Mouse (Mus musculus): ENCODE results near the gene Gm21028. TPM values are rescaled to one million over a fixed set of nuclear protein-coding genes. Genes with fewer than 3 reads are reported as not detected.
"Not testable (repeated sequence)": the region's sequence is repeated elsewhere in the genome, so short reads cannot be mapped to it uniquely, and the experiment has no call there.

The Gm21028 gene
- not detected in 2 replicates for total RNA-seq (2014; rRNA removed; ENCODE audit: low replicate concordance)
- not detected in 2 replicates for polyA plus RNA-seq (2015; fragmentation: Nextera tagmentation; extraction: Ambion mirVana)

GRCm38 (mm10) chr7:42578488-42578887 is at the start of gene Gm21028:
Gm21028 (minus strand) TSS chr7:42578588.
- no peaks in the 10 kb centered on the region for H3K36me3 ChIP-seq (replicated peaks; ENCODE audit: control insufficient read depth, insufficient read depth, low read length)
- H3K27me3 ChIP-seq (ENCODE audit: control insufficient read depth, insufficient read depth, low read length): no peaks in the 10 kb centered on the region
- H3K9me3 ChIP-seq (replicated peaks; ENCODE audit: control insufficient read depth, low read length): peaks cover 55% of the 10 kb centered on the region
- DNase-seq (ENCODE audit: low spot score) (no peak), ATAC-seq (ENCODE audit: insufficient read depth, low read depth) (no peak)
- WGBS: 82% methylated on average over 5 of the region's 5 CpGs
- H3K27ac ChIP-seq (ENCODE audit: low read depth): no peak within 1 kb of the TSS
- no peak within 1 kb of the TSS for H3K4me2 ChIP-seq (ENCODE audit: low read depth, low read length)
- TF ChIP-seq CTCF (IDR thresholded peaks at IDR 0.05; ENCODE audit: low read depth) (no peak), EP300 (IDR thresholded peaks at IDR 0.05; ENCODE audit: low read depth) (no peak)
- H3K4me1 ChIP-seq (ENCODE audit: control insufficient read depth, insufficient read depth): no peaks in the 10 kb centered on the region
- no peak within 1 kb of the TSS for H3K4me3 ChIP-seq (ENCODE audit: low read depth, low read length)
- no peak within 1 kb of the TSS for H3K9ac ChIP-seq (replicated peaks; ENCODE audit: low read depth, low read length)

GRCm38 (mm10) chr7:42595666-42596065 is 17.3 kb upstream of the Gm21028 start:
- not testable (repeated sequence) for H3K36me3 ChIP-seq (replicated peaks; ENCODE audit: control insufficient read depth, insufficient read depth, low read length); DNase-seq (ENCODE audit: low spot score); H3K4me3 ChIP-seq (ENCODE audit: low read depth, low read length); H3K9ac ChIP-seq (replicated peaks; ENCODE audit: low read depth, low read length); H3K4me1 ChIP-seq (ENCODE audit: control insufficient read depth, insufficient read depth); H3K4me2 ChIP-seq (ENCODE audit: low read depth, low read length); H3K27ac ChIP-seq (ENCODE audit: low read depth); H3K27me3 ChIP-seq (ENCODE audit: control insufficient read depth, insufficient read depth, low read length); ATAC-seq (ENCODE audit: insufficient read depth, low read depth)
- peaks cover 11% of the 10 kb centered on the region; the same call in 1 of the 2 replicates for H3K9me3 ChIP-seq (replicated peaks; ENCODE audit: control insufficient read depth, low read length)

GRCm38 (mm10) chr7:42592413-42592812 is 14.0 kb upstream of the Gm21028 start, which contains the start of gene Zfp977:
Zfp977 (minus strand) TSS chr7:42592547.
- WGBS: 74% methylated on average over 11 of the region's 11 CpGs
- not testable (repeated sequence) for DNase-seq (ENCODE audit: low spot score); H3K36me3 ChIP-seq (replicated peaks; ENCODE audit: control insufficient read depth, insufficient read depth, low read length); H3K27me3 ChIP-seq (ENCODE audit: control insufficient read depth, insufficient read depth, low read length); H3K9ac ChIP-seq (replicated peaks; ENCODE audit: low read depth, low read length); H3K27ac ChIP-seq (ENCODE audit: low read depth); ATAC-seq (ENCODE audit: insufficient read depth, low read depth); H3K9me3 ChIP-seq (replicated peaks; ENCODE audit: control insufficient read depth, low read length); H3K4me1 ChIP-seq (ENCODE audit: control insufficient read depth, insufficient read depth); H3K4me3 ChIP-seq (ENCODE audit: low read depth, low read length); H3K4me2 ChIP-seq (ENCODE audit: low read depth, low read length)

GRCm38 (mm10) chr7:42591311-42591710 is 12.9 kb upstream of the Gm21028 start:
- H3K4me2 ChIP-seq (ENCODE audit: low read depth, low read length); H3K27me3 ChIP-seq (ENCODE audit: control insufficient read depth, insufficient read depth, low read length); DNase-seq (ENCODE audit: low spot score); H3K27ac ChIP-seq (ENCODE audit: low read depth); H3K4me1 ChIP-seq (ENCODE audit: control insufficient read depth, insufficient read depth); H3K9me3 ChIP-seq (replicated peaks; ENCODE audit: control insufficient read depth, low read length); H3K4me3 ChIP-seq (ENCODE audit: low read depth, low read length); ATAC-seq (ENCODE audit: insufficient read depth, low read depth); H3K9ac ChIP-seq (replicated peaks; ENCODE audit: low read depth, low read length); H3K36me3 ChIP-seq (replicated peaks; ENCODE audit: control insufficient read depth, insufficient read depth, low read length): not testable (repeated sequence)

GRCm38 (mm10) chr7:42551766-42552165 is 26.6 kb downstream of the Gm21028 start:
- TF ChIP-seq EP300 (IDR thresholded peaks at IDR 0.05; ENCODE audit: low read depth): no peak
- TF ChIP-seq CTCF (IDR thresholded peaks at IDR 0.05; ENCODE audit: low read depth): no peak
- ATAC-seq (ENCODE audit: insufficient read depth, low read depth) (no peak), DNase-seq (ENCODE audit: low spot score) (no peak)
- Histone ChIP-seq H3K4me1 (ENCODE audit: control insufficient read depth, insufficient read depth) (no peaks in the 10 kb centered on the region), H3K27me3 (ENCODE audit: control insufficient read depth, insufficient read depth, low read length) (no peaks in the 10 kb centered on the region), H3K9ac (replicated peaks; ENCODE audit: low read depth, low read length) (no peak overlapping the region), H3K4me3 (ENCODE audit: low read depth, low read length) (no peak overlapping the region), H3K4me2 (ENCODE audit: low read depth, low read length) (no peak overlapping the region), H3K9me3 (replicated peaks; ENCODE audit: control insufficient read depth, low read length) (no peaks in the 10 kb centered on the region), H3K27ac (ENCODE audit: low read depth) (no peak overlapping the region), H3K36me3 (replicated peaks; ENCODE audit: control insufficient read depth, insufficient read depth, low read length) (no peaks in the 10 kb centered on the region)
- WGBS: 58% methylated on average over 3 of the region's 3 CpGs

Small RNA genes within 50 kb of the gene (microRNA-seq; reads per million reads assigned to microRNA genes)
- gene Gm24938: not detected

Other genes with a start within 250 kb of the Gm21028 start
- not detected in 2 replicates for gene 4933421I07Rik, start 130.5 kb downstream of the Gm21028 start, total RNA-seq (2014; rRNA removed; ENCODE audit: low replicate concordance)
- gene 4933421I07Rik, start 130.5 kb downstream of the Gm21028 start, polyA plus RNA-seq (2015; fragmentation: Nextera tagmentation; extraction: Ambion mirVana): not detected in 2 replicates
- gene Zfp141, start 72.8 kb downstream of the Gm21028 start, total RNA-seq (2014; rRNA removed; ENCODE audit: low replicate concordance): 2.4 and 17.8 TPM in 2 replicates
- 3.2 and 3.3 TPM in 2 replicates for gene Zfp141, start 72.8 kb downstream of the Gm21028 start, polyA plus RNA-seq (2015; fragmentation: Nextera tagmentation; extraction: Ambion mirVana)
- 0.53 TPM in 1 of 2 replicates, not detected in the other for gene Zfp977, start 14.0 kb upstream of the Gm21028 start, total RNA-seq (2014; rRNA removed; ENCODE audit: low replicate concordance)
- 0.66 and 0.82 TPM in 2 replicates for gene Zfp977, start 14.0 kb upstream of the Gm21028 start, polyA plus RNA-seq (2015; fragmentation: Nextera tagmentation; extraction: Ambion mirVana)
- 0.19 and 1.4 TPM in 2 replicates for gene Zfp976, start 64.0 kb upstream of the Gm21028 start, total RNA-seq (2014; rRNA removed; ENCODE audit: low replicate concordance)
- 0.77 and 0.83 TPM in 2 replicates for gene Zfp976, start 64.0 kb upstream of the Gm21028 start, polyA plus RNA-seq (2015; fragmentation: Nextera tagmentation; extraction: Ambion mirVana)
- gene Zfp975, start 114.2 kb upstream of the Gm21028 start, total RNA-seq (2014; rRNA removed; ENCODE audit: low replicate concordance): 0.23 and 0.31 TPM in 2 replicates
- 4.1 and 4.3 TPM in 2 replicates for gene Zfp975, start 114.2 kb upstream of the Gm21028 start, polyA plus RNA-seq (2015; fragmentation: Nextera tagmentation; extraction: Ambion mirVana)
- gene Gm17067, start 148.4 kb upstream of the Gm21028 start, total RNA-seq (2014; rRNA removed; ENCODE audit: low replicate concordance): not detected in 2 replicates
- gene Gm17067, start 148.4 kb upstream of the Gm21028 start, polyA plus RNA-seq (2015; fragmentation: Nextera tagmentation; extraction: Ambion mirVana): not detected in 2 replicates
- not detected in 2 replicates for gene Vmn2r62, start 214.9 kb upstream of the Gm21028 start, total RNA-seq (2014; rRNA removed; ENCODE audit: low replicate concordance)
- not detected in 2 replicates for gene Vmn2r62, start 214.9 kb upstream of the Gm21028 start, polyA plus RNA-seq (2015; fragmentation: Nextera tagmentation; extraction: Ambion mirVana)

All from heart, postnatal 0 days (tissue).